Mouse (Mus musculus) bone marrow macrophage, adult 2 months (primary cell): ENCODE results near the gene Dohh.

ENCODE experiments used
- CTCF ChIP-seq: IDR thresholded peaks from 2 replicates; pipeline ENCODE4 v1.5.1; 2012; ENCODE audit warnings: low read depth, mild to moderate bottlenecking, low read length, moderate library complexity
- POLR2A ChIP-seq: IDR thresholded peaks from 2 replicates; pipeline ENCODE4 v1.6.1; 2012; ENCODE audit warnings: mild to moderate bottlenecking, low read depth, low read length, borderline replicate concordance

GRCm38 (mm10) chr10:81396749-81397148 is 12.5 kb downstream of the Dohh start:
- TF ChIP-seq POLR2A (no peak), CTCF (no peak)
